Mouse (Mus musculus) testis, adult 10 weeks (tissue): ENCODE measurements around the gene Aco1. TPM values are rescaled to one million over a fixed set of nuclear protein-coding genes. Genes with fewer than 3 reads are reported as not detected.

Source experiments
- polyA plus RNA-seq: library from polyadenylated mRNA; stranded (reverse); fragments of 350-450 nt; fragmentation: Illumina TruSeq; extraction: RNeasy Lipid Tissue Mini Kit (QIAGEN cat#74804); gene quantifications from one replicate; pipeline ENCODE4 v1.2.3, GENCODE M21; 2014; ENCODE audit warnings: low read depth, low replicate concordance

Aco1 gene
- 6.8 TPM for polyA plus RNA-seq

DNA sequence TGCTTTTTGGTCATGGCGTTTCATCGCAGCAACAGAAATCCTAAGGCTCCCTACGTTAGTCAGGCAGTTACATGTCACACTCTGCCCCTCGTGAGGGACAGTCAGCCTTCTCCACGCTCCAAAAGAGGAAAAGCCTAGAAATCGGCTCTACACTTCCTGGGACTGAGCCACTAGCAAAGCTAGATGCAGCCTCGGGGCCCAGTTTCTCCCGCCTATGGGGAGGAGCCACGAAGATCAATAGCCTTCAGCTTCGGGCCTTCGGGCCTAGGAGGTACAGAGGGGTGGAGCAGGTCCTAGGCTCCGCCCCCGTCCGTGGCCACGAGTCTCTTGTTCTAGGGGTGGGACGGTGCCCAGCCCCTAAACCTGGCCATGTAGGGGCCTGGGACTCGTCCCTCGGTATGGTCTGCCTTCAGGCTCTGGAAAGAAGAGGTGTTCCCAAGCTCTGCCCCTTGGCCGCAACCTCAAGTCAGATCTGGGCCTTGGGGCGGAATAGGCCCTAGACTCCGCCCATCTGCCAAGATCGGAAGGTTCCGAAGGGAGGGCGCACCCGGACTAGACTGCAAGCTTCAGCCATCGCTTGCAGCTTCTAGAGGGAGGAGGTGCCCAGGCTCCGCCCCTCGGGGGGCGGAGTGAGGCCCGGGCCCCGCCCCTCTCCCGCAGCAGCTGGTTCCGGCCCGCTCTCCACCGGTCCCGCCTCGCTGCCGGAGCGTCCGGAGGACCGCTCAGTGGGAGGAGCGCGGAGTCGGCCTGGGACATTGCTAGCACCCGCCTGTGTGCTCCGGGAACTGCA is at the start of gene Aco1:
Aco1 (plus strand) TSS at position 339 of the 790 bp plus-strand sequence.

DNA sequence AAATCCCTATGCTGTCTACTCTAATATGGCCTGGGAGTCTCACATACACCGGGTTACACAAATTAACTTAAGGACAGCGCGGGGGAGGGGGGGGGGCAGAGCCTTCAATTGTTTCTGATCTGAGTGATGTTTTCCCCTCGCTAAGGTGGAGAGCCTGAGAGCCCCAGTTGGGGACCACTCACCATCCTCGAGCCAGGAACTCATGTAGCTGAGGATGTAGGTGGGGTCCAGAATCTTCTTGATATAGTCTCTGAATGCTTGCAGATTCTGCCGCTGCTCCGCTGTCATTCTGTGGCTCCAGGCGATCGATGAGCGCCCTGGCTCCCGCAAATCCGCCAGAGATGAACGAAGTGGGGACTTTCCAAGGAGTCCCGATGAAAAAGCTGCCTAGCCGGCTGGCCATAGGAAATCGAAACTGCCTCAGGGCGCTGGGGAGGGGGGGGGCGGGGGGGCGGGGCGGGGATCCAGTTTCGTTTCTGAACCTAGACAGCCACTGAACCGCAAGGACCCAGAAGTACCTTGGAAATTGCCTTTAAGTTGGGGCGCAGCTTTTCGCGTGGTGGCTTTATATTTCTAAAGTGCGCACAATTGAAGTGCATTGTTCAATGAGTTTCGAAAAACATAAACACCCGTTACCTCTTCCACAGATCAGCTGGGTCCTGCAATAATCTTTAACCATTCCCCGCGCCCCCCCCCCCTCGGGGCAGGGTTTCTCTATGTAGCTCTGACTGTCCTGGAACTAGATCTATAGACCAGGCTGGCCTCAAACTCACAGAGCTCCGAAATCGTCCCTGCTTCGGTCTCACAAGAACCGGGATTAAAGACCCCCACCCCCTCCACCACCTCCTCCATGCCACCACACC is 96.8 kb downstream of the Aco1 start, which contains the start of gene Ddx58:
Ddx58 (minus strand) TSS at position 420 of the 863 bp plus-strand sequence.

Other genes with a start within 250 kb of the Aco1 start
- 5.5 TPM for gene Ddx58, start 96.7 kb downstream of the Aco1 start, polyA plus RNA-seq
- 6.5 TPM for gene Smim27, start 126.5 kb downstream of the Aco1 start, polyA plus RNA-seq
- 82.9 TPM for gene Topors, start 126.8 kb downstream of the Aco1 start, polyA plus RNA-seq
- gene Ndufb6, start 136.3 kb downstream of the Aco1 start, polyA plus RNA-seq = 73.1 TPM